Mouse (Mus musculus) G1E-ER4 (cell line): Measurements from ENCODE around the gene Iars2. TPM values are rescaled to one million over a fixed set of nuclear protein-coding genes. Genes with fewer than 3 reads are reported as not detected.

Experiments used
- GATA1 ChIP-seq: IDR thresholded peaks from one replicate; pipeline ENCODE4 v1.8.0; 2012; ENCODE audit warnings: low read length, inconsistent platforms
- polyA plus RNA-seq: library from polyadenylated mRNA; stranded (reverse); fragments of >175 nt; gene quantifications from 2 replicates; pipeline ENCODE4 v1.2.3, GENCODE M21; 2012

Iars2 gene
- polyA plus RNA-seq, 1 experiment, result 14.0 TPM

DNA sequence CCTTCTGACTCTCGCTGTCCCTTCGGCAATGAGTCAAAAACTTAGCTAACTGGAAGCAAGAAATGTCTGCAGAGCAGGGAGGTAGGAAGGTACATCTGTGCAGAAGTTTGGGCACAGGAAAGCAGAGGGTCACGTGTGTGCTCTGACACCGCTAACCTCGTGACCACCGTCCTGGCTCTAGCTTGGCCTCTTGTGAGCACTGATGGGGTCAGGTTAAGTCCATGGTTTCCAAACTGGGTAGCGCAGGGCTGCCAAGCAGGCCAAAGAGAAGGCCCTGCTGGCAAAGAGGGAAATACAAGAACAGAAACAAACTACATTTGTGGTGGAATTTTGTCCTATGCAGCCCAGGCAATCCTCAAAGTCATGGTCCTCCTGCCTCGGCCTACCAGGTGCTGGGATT is 30.7 kb downstream of the Iars2 start:
- TF ChIP-seq GATA1, result no peak

DNA sequence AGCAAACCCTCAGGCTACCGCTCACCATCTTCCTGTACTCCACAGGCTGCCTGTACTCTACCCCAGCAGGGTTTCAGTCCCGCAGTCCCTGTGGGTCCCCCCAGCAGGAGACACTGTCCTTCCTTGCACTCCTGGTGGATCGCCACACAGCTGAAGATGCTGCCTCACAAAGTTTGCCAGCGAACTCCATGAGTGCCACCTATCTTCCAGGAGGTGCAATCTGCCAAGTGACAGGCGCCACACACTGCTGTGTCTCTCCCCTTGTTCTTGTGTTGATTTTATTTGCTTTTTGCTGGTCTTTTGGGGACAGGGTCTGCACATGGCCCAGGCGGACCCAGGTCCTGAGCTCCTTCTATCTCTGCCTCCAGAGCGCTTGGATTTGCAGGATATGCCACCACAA is 32.3 kb downstream of the Iars2 start:
- TF ChIP-seq GATA1, result no peak

DNA sequence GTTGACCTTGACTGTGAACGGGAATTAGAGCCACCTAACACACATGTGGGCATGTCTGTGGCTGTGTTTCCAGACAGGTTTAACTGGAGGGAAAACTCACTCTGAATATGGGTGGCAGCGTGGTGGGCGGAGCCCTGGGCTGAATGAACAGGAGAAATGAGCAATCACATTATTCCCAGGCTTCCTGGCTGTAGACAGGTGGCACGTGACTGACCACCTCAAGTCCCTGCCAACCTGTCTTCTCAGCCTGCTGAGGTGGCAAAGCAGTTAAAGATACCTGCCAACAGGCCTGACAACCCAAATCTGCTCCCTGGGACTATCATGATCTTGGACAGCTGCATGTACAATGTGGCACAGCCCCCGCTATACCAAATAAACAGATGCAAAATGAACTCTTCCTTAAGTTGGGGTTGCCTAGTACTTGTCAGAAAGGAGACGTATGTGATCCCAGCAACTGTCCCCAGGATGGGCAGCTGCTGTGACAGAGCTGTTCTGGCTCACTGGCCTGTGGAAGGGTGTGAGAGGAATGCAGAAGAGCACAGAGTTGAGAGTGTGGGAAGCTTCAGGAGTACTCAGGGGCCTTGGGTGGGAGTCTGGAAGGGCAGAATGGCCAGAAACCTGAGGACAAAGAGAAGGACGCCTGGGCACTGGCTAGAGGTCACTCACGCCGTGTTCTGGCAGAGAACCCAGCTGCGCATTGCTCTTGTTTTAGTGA is 36.4 kb downstream of the Iars2 start:
- no peak for TF ChIP-seq GATA1

DNA sequence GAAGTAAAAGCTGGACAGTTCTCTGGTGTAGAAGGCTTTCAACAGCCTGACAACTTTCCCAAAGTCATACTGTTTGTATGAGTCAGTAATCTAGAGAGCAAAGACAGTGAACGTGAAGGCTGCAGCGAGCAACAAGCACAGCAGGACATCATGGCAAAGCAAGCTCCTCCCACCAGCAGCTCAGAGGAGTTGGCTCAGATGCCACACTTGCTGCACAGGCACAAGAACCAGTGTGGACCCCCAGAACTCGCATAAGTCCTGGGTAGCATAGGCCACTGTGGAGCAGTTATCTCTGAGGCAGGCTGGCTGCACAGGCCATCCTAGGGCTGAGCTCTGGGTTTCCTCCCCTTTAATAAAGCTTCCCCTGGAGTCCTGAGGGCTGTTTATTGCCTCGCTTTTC is 37.9 kb downstream of the Iars2 start:
- no peak for TF ChIP-seq GATA1

DNA sequence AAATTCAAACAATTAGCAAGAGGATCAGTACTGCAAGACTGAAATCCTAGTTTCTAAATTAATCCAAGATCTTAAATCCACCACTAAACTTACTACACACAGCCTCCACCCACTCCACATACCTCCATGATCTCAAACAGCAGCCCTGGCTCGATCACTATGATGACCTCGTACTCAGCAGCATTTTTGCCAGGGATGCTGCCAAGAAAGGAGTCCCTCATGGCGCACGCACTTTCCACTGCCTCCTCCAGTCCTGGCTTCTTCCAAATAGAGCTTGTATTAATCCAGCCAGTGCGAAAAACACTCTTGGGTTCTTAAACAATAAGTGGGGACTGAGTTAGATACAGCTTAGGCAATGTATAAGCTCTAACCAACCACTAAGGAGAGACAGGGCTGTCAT is 40.0 kb downstream of the Iars2 start:
- TF ChIP-seq GATA1, result no peak

DNA sequence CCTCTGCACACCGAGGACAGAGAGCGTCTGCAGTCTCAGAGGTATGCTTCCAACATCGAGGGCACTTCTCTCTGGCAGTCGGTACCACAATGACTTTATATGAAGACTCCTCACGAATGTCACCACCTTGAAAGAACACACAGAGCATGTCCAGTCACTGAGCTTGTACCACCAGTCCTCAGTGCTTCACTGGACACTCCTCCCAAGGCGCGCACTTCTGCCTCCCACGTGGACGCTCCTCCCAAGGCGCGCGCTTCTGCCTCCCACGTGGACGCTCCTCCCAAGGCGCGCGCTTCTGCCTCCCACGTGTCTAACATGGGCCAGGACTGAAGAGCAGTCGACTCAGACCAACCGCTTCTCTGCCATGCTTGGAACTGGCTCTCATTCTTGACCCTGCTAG is 42.1 kb downstream of the Iars2 start:
- no peak for TF ChIP-seq GATA1

DNA sequence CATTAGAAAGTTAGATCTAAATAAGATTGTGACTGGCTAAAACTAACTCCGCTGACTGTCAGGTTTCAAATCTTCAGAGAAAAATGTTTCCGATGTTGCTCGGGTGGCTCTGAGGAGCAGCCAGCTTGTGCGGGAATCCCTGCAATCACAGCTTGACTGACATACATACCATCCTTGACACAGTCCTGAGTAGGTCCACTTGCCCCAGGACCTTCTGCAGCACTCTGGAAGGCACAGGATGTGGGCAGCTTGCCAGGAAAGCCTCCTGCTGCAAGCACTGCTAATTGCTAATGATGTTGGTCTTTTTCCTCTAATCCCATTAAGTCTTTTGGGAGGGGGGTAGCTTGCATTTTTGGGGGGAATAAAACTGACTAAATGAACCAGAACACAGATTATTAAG is 44.0 kb downstream of the Iars2 start:
- TF ChIP-seq GATA1, result no peak

DNA sequence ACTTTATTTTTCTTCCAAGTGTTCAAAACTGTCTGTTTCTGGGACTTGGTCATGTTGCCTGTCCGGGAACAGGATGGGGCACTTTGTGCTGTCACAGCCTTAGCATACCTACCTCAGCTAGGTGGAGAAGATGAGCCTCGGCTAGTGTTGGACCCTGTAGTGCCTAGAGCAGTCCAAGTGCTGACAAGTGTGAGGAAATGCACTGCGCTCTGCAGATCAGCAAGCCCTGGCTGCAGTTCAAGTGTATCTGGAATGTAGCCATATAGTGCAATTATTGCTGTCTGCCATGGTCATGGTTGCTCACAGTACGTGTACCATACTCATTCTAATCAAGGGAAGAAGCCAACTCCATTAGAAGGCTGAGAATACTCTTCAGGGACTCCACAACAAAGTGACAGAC is 44.5 kb downstream of the Iars2 start:
- no peak for TF ChIP-seq GATA1

DNA sequence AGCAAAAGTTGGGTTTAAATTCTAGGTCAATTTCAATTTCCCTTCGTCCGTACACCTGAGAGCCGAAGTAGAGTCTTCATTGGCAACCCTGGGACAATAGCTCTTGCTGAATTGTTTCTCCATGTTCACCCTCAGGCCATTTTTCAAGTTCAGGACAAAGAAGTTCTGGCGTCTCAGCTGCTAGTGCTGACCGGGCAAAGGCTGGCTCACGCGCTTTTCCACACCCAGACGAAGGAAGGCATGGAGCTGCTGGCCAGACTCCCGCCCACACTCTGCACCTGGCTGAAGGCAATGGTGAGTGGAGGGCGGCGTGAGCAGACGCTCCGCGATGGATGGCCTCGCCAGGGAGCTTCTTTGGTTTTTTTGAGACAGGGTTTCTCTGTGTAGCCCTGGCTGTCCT is 45.9 kb downstream of the Iars2 start:
- no peak for TF ChIP-seq GATA1

DNA sequence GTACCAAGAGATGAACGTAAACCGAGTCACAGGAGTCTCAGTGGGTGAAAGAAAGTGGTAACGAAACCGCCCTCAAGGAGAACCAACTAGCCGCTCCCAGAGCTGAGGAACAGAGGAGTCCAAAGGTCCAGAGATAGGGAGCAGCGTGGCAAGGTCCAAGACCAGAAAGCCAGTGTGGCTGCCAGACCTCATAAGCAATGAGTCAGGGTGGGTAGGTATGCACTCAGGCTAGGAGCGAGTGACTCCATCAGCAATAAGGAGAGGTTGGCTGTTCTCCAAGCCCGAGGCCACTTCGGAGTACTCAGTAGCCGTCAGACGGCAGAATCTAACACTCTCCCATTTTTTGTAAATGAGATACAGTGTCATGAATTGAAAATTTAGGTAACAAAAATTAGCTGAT is 46.4 kb downstream of the Iars2 start:
- TF ChIP-seq GATA1, result no peak

DNA sequence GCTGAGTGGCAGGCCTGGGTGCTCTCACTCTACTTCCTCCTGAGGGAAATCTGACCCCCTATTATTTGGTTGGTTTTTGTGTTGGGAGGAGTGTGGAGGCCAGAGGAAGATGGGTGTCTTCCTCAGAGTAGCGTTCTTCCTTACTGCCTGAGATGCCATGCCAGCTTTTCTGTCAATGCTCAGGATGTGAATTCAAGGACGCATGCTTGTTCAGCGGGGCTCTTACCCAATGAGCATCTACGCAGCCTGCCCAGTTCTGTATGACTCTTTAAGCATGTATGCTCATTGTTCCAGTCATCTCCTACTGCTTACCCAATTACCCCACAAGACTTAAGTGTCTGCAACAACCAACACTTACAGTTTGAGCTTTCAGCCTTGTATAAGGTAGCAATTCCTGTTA is 48.6 kb downstream of the Iars2 start:
- TF ChIP-seq GATA1, result no peak

DNA sequence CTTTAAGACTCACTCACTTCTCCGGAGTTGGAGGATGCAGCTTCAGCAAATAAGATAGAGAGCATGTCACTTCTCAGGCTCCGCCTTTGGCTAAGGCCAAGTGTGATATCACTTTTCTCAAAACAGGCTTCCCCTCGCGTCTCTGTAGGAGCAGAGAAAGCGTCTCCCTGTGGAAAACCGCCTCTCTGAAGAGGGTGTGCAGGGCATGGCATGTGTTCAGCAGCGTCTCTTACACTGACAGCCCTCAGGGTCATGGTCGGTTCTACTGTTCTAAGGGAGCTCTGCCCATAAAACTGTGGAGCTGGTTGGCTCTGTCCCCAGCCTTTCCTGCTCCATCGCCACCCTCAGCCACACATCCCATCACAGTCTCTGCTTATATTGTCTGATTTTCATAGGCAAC is 49.9 kb downstream of the Iars2 start:
- TF ChIP-seq GATA1, result no peak

DNA sequence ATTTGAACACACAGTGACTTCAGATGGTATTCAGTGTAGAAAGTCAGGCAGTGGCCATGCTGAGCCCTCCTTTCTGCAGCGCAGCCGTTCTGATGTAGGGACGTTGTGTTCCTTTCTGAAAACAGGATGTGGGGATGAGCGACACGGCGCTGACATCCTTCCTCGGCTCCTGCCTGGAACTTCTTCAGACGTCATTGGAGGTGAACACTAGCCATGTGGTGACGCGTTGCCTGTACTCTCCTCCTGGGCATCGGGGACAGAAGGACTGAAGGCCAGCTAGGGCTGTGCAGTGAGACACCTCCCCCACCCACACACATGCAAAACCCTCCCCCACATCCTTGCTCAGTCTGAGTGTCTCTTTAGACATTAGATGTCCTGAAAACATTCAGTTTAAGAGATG is 52.2 kb downstream of the Iars2 start:
- no peak for TF ChIP-seq GATA1

DNA sequence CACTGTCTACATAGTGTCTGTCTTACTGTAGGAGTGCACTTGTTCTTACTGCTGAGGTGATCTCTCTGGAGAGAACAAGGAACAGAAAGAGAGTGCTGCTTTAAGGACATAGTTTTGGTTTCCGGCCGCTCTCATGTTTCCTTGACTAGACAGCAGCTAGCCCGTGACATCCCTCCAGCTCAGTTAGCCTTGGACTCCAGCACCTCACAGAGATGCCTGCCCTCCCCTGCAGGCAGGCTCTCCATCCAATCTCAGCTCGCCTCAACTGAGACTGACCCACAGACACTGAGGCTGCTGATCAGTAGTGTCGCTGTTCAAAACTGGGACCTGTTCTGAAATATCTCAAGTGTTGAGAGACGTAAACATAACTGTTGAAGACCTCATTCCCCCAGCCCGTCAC is 53.2 kb downstream of the Iars2 start:
- TF ChIP-seq GATA1, result no peak

DNA sequence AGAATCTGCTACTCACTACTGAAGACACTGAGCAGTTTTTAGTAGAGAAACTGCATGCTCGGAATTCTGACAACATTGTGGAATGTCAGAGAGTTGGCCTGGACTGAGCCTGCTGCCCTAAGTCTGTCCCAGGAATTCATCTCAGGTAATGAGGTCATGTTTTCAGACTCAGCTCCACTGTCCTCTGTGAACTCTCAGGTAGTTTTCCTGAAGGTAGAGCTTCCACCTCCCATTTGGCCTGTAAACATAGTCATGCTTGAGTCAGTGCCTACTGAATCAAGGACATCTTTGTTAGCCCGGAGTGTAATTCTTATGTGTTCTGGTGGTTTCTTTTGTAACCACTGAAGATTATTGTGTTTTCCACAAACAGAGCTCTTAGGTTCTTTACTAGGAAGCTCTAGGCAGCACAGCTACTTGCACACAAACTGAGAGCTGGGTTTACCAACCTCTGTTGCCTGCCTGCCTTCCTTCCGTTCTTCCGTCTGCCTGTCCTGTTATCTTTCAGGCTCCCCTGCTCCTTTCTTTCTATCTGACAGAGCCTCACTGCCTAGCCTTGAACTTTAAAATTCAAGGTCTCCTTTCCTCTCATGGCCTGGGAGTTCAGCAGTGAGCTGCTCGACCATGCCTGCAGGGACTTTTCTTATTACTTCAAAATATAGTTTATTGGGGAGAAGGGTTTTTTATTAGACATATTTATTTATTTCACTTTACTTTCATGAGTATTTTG is 54.2 kb downstream of the Iars2 start:
- TF ChIP-seq GATA1, result no peak

DNA sequence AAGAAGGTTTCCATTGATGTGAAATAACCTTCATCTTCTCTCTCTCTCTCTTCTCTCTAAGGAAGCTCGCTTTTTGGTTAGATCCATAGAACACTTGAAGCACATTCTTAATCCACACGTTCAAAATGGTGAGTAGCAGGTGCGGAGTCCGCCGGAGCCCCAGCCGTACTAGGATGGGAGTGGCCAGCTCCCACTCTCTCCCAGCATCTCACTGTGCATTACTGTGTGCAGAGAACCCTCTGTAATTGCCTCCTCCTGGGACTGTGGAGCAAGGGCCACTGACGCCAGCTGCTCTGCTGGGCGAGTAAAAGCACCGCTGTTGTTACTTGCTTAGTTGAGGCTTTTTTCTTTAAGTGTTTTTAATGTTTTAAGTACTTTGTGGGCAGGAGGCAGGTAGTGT is 57.8 kb downstream of the Iars2 start:
- no peak for TF ChIP-seq GATA1

DNA sequence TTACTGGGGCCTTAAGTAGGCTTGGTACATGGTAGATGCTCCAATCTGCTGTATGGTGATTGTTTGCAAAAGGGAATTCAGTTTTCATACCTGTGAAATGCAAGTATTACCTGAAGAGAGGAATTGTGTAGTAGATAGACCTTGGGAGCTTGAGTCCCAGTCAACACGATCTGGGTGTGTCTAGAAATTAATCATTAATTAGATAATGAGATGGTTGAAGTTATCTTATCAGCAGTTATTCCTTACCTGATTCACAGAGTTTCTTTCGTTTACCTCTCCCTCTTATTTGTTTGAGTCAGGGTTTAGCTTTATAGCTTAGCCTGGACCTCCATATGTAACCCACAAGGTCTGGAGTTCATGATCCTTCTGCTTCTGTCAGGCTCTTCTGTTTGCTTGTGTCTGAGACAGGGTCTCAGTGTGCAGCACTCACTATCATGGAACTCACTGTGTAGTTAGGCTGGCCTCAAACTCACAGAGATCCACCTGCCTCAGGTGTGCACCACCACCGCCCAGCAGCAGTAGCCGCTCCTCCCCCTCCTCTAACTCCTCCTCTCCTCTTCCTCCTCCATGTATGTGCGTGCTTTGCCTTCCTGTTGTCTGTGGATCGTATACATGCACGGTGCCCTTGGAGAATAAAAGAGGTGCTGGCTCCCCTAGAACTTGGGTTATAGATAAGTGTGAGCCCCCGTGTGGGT is 58.6 kb downstream of the Iars2 start:
- no peak for TF ChIP-seq GATA1
